Mouse (Mus musculus) forebrain, embryonic 10.5 days (tissue): ENCODE data around the gene Taf1c. TPM values are rescaled to one million over a fixed set of nuclear protein-coding genes. Genes with fewer than 3 reads are reported as not detected.

ENCODE experiments used
- DNase-seq: peaks from one replicate; pipeline ENCODE4 v3.0.0-alpha.2; 2017; ENCODE audit warnings: low spot score; ENCODE audit errors: extremely low spot score
- H3K27ac ChIP-seq: fragments of 300-500 bp; sonication (generic); 2 replicates; pipeline ENCODE4 v1.5.1; 2016; ENCODE audit warnings: mild to moderate bottlenecking
- H3K27me3 ChIP-seq: fragments of 300-500 bp; sonication (generic); 2 replicates; pipeline ENCODE4 v1.6.1; 2016; ENCODE audit warnings: mild to moderate bottlenecking; ENCODE audit not compliant: poor library complexity, severe bottlenecking
- H3K36me3 ChIP-seq: fragments of 300-500 bp; sonication (generic); replicated peaks from 2 replicates; pipeline ENCODE4 v1.6.1; 2016; ENCODE audit warnings: mild to moderate bottlenecking, moderate library complexity
- H3K4me1 ChIP-seq: fragments of 300-500 bp; sonication (generic); 2 replicates; pipeline ENCODE4 v1.6.1; 2016
- H3K4me3 ChIP-seq: fragments of 300-500 bp; sonication (generic); 2 replicates; pipeline ENCODE4 v1.5.1; 2016; ENCODE audit warnings: mild to moderate bottlenecking, moderate library complexity
- H3K9me3 ChIP-seq: fragments of 300-500 bp; sonication (generic); 2 replicates; pipeline ENCODE4 v1.6.1; 2016; ENCODE audit warnings: mild to moderate bottlenecking, moderate library complexity
- WGBS: fragments of 180-500 bp; shearing (Covaris S2); methylation state at CpG from one replicate; pipeline ENCODE4 v1.1.7; 2016; 5-methylcytosine and 5-hydroxymethylcytosine counted together
- polyA plus RNA-seq: library from polyadenylated mRNA; unstranded; fragments of >200 nt; fragmentation: Nextera tagmentation; extraction: Ambion mirVana; gene quantifications from 2 replicates; pipeline ENCODE4 v1.2.1, GENCODE M21; 2016

Taf1c gene
- polyA plus RNA-seq, 1 experiment from 2014 or later, result 17.0 TPM

- H3K9me3 ChIP-seq, result no peaks in the 10 kb centered on the region
- H3K27me3 ChIP-seq, result peaks cover 9% of the 10 kb centered on the region; the same call in 1 of the 2 replicates
- no peak for DNase-seq
- WGBS, result 91% methylated on average over 14 of the region's 14 CpGs
- no peak overlapping the region for H3K27ac ChIP-seq
- H3K36me3 ChIP-seq, result no peaks in the 10 kb centered on the region
- no peak overlapping the region for H3K4me3 ChIP-seq
- peaks cover 10% of the 10 kb centered on the region for H3K4me1 ChIP-seq
Observed at GRCm38 (mm10) chr8:119620848-119621465, 15.9 kb upstream of the Taf1c start.

DNA sequence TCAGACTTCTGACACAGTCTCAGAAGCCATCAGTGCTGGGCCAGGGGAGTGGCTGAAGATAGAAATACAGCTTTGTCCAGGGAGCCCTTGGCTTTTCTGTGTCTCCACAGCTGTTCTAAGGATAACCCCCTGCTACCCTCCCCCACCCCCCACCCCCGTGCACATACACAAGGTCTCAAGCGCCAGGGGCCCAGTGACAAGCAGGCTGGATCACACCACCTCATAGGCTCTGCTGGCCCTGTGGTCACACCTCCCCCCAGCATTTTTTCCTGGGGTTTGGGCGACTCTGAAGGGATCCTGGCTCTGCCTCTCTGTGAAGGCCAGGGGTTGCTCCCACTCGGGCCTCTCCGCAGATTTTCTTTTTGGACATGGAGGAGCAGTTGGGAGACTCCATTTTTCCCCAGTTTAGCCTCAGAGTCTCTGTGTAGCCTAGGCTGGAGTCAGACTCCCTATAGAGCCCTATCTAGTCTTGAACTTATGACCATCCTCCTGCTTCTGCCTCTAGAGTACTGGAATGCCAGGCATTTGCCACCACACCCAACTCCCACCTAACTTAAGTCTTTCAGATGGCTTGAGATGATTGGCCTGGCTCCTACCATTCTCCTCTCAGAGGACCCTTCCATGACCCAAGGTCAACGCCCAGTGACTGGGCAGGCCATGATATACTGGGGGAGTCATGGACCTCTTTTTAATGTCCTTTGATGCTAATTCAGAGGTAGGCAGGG is 15.3 kb upstream of the Taf1c start:
- no peaks in the 10 kb centered on the region for H3K9me3 ChIP-seq
- no peak for DNase-seq
- no peak overlapping the region for H3K4me3 ChIP-seq
- peaks cover 10% of the 10 kb centered on the region for H3K4me1 ChIP-seq
- 74% methylated on average over 6 of the region's 6 CpGs for WGBS
- peaks cover 9% of the 10 kb centered on the region; the same call in 1 of the 2 replicates for H3K27me3 ChIP-seq
- no peaks in the 10 kb centered on the region for H3K36me3 ChIP-seq
- no peak overlapping the region for H3K27ac ChIP-seq

DNA sequence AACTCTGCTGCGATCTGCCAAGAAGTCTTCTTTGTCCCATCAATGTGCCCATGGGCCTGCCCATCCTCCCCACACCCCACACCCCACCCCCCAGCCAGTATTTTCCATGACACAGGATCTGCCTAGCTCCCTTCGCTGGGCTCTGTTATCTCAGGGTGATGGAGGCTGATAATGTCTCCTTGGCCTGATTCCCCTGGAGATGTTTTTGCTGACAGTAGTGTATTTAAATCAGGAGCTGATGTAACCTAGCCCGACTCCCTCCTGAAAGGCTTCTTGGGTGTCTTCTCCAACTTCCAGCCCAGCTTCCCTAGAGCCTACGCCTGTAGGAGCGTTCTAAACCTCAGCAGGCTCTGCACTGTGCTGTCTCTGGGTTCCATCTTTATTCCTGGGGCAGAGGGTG is 13.9 kb upstream of the Taf1c start:
- H3K27ac ChIP-seq, result no peak overlapping the region
- peaks cover 18% of the 10 kb centered on the region for H3K4me1 ChIP-seq
- no peak for DNase-seq
- H3K9me3 ChIP-seq, result no peaks in the 10 kb centered on the region
- H3K36me3 ChIP-seq, result no peaks in the 10 kb centered on the region
- peaks cover 7% of the 10 kb centered on the region; the same call in 1 of the 2 replicates for H3K27me3 ChIP-seq
- WGBS, result 78% methylated on average over 5 of the region's 5 CpGs
- H3K4me3 ChIP-seq, result no peak overlapping the region

DNA sequence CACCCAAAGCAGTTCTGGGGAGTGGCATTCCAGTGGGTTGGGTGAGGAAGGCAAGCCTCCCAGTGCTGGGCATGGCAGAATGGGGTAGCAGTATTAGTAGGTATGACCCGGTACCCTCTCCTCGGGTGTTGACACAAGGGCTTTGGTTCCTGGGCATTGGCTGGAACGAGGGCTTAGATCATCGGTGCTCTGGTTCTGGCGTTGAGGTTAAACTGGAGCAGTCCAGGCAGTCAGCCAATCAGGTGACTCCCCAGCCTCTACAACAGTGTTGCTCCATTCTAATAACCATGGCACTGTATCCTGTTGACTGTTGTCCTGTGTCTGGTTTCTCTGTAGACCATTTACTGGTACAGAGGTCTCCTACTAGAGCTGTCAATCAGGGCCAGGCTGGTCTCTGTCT is 12.6 kb upstream of the Taf1c start:
- peaks cover 7% of the 10 kb centered on the region; the same call in 1 of the 2 replicates for H3K27me3 ChIP-seq
- H3K36me3 ChIP-seq, result no peaks in the 10 kb centered on the region
- peaks cover 18% of the 10 kb centered on the region for H3K4me1 ChIP-seq
- no peak for DNase-seq
- H3K4me3 ChIP-seq, result no peak overlapping the region
- 86% methylated on average over 5 of the region's 5 CpGs for WGBS
- no peak overlapping the region for H3K27ac ChIP-seq
- no peaks in the 10 kb centered on the region for H3K9me3 ChIP-seq

DNA sequence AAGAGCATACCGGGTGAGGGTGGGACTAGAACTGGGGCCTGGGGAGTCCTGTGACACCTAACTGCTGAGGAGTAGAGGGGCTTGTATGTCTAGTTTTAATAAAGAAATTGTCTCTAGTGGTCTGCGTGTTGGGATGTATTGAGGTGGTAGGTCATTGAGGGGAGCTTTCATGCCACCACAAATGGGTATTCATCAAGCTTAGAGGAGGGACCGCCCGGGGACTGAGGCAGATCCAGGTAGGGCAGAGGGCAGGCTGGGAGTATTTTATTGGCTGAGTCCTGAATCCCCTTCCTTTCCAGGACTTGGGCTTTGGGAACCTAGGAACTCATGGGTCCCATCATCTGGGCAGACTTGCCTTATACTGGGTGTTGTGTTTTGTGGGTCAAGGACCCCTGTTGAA is 11.8 kb upstream of the Taf1c start:
- DNase-seq, result no peak
- Histone ChIP-seq H3K27me3 (peaks cover 7% of the 10 kb centered on the region; the same call in 1 of the 2 replicates), H3K4me3 (no peak overlapping the region), H3K36me3 (no peaks in the 10 kb centered on the region), H3K9me3 (no peaks in the 10 kb centered on the region), H3K27ac (no peak overlapping the region), H3K4me1 (peaks cover 12% of the 10 kb centered on the region; the same call in 1 of the 2 replicates)
- 91% methylated on average over 4 of the region's 4 CpGs for WGBS

- no peaks in the 10 kb centered on the region for H3K9me3 ChIP-seq
- peaks cover 7% of the 10 kb centered on the region; the same call in 1 of the 2 replicates for H3K27me3 ChIP-seq
- no peak overlapping the region for H3K27ac ChIP-seq
- H3K36me3 ChIP-seq, result no peaks in the 10 kb centered on the region
- no peak overlapping the region for H3K4me3 ChIP-seq
- 72% methylated on average over 7 of the region's 7 CpGs for WGBS
- no peak for DNase-seq
- H3K4me1 ChIP-seq, result peaks cover 12% of the 10 kb centered on the region; the same call in 1 of the 2 replicates
Observed at GRCm38 (mm10) chr8:119616358-119616757, 11.3 kb upstream of the Taf1c start.

DNA sequence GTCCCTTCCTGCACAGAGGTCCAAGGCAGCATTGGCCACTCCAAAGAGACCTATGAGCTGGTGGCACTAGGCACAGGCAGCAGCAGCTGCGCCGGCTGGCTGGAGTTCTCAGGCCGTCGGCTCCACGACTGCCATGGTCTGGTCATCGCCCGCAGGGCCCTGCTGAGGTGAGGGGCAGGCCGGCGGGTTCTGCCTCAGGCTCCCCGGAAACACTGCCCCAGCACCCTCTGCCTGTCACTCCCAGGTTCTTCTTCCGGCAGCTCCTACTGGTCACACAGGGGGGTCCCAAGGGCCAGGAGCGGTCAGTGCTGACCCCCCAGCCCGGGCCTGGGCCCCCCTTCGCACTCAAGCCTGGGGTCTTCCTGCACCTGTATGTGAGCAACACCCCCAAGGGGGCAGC is 10.1 kb upstream of the Taf1c start:
- no peaks in the 10 kb centered on the region for H3K36me3 ChIP-seq
- WGBS, result 69% methylated on average over 14 of the region's 14 CpGs
- H3K9me3 ChIP-seq, result no peaks in the 10 kb centered on the region
- DNase-seq, result no peak
- no peak overlapping the region for H3K4me3 ChIP-seq
- H3K27me3 ChIP-seq, result peaks cover 7% of the 10 kb centered on the region; the same call in 1 of the 2 replicates
- H3K27ac ChIP-seq, result no peak overlapping the region
- peaks cover 10% of the 10 kb centered on the region; the same call in 1 of the 2 replicates for H3K4me1 ChIP-seq

GRCm38 (mm10) chr8:119612471-119612870 is 7.4 kb upstream of the Taf1c start, which contains the start of gene Adad2:
TSS of gene Adad2 (plus strand) at chr8:119612747.
- WGBS, result 86% methylated on average over 26 of the region's 26 CpGs
- H3K36me3 ChIP-seq, result no peaks in the 10 kb centered on the region
- DNase-seq, result no peak
- H3K27ac ChIP-seq, result no peak within 1 kb of the TSS
- peaks cover 9% of the 10 kb centered on the region; the same call in 1 of the 2 replicates for H3K4me1 ChIP-seq
- peaks cover 7% of the 10 kb centered on the region for H3K9me3 ChIP-seq
- H3K4me3 ChIP-seq, result no peak within 1 kb of the TSS
- peaks cover 7% of the 10 kb centered on the region; the same call in 1 of the 2 replicates for H3K27me3 ChIP-seq

DNA sequence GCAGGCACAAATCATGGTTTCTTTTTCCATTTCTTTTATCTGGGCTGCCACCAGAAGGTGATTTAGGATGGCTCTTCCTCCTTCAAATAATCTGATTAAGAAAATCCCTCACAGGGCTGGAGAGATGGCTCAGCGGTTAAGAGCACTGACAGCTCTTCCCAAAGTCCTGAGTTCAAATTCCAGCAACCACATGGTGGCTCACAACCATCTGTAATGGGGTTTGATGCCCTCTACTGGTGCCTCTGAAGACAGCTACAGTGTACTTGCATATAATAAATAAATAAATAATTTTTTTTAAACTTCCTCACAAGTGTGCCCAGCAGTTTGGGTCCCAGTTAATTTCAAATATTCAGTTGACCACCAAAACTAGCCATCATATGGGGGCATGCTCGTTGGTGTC is 1.2 kb upstream of the Taf1c start:
- Histone ChIP-seq H3K9me3 (peaks cover 7% of the 10 kb centered on the region), H3K27me3 (no peaks in the 10 kb centered on the region), H3K27ac (no peak overlapping the region), H3K36me3 (peaks cover 17% of the 10 kb centered on the region), H3K4me1 (peaks cover 17% of the 10 kb centered on the region), H3K4me3 (no peak overlapping the region)
- 90% methylated on average over 2 of the region's 2 CpGs for WGBS
- DNase-seq, result no peak

- peak overlapping the region; percentile 85 for H3K27ac ChIP-seq
- H3K27me3 ChIP-seq, result no peaks in the 10 kb centered on the region
- H3K9me3 ChIP-seq, result peaks cover 7% of the 10 kb centered on the region
- peak overlapping the region; percentile 83 for H3K4me3 ChIP-seq
- H3K4me1 ChIP-seq, result peaks cover 17% of the 10 kb centered on the region
- DNase-seq, result no peak
- H3K36me3 ChIP-seq, result peaks cover 35% of the 10 kb centered on the region
- 49% methylated on average over 12 of the region's 12 CpGs for WGBS
Observed at GRCm38 (mm10) chr8:119604398-119604803, 621 bp downstream of the Taf1c start.

DNA sequence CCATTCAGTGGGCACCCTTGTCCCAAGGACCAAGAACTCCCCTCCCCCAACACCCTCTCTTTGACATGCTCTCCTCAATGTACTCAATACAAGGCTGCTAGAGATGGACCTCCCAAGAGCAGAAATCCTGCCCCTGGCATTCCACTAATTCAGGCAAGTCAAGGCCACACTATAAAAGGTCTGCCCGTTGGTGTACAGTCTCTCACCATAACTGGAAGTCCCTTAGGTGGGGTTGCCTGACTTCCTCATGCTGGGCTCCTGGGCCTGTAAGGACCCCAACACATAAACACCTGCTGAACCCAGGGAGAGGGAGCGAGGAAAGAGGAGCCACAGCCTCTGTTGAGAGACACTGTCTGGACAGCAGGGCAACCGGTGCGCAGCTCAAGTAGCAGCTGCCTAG is 1.3 kb downstream of the Taf1c start:
- no peaks in the 10 kb centered on the region for H3K27me3 ChIP-seq
- H3K4me3 ChIP-seq, result peak overlapping the region; percentile 83
- H3K9me3 ChIP-seq, result peaks cover 2% of the 10 kb centered on the region
- DNase-seq, result no peak
- WGBS, result 97% methylated on average over 4 of the region's 4 CpGs
- H3K4me1 ChIP-seq, result peaks cover 17% of the 10 kb centered on the region
- H3K27ac ChIP-seq, result peak overlapping the region; percentile 85; the same call in 1 of the 2 replicates
- H3K36me3 ChIP-seq, result peaks cover 42% of the 10 kb centered on the region

DNA sequence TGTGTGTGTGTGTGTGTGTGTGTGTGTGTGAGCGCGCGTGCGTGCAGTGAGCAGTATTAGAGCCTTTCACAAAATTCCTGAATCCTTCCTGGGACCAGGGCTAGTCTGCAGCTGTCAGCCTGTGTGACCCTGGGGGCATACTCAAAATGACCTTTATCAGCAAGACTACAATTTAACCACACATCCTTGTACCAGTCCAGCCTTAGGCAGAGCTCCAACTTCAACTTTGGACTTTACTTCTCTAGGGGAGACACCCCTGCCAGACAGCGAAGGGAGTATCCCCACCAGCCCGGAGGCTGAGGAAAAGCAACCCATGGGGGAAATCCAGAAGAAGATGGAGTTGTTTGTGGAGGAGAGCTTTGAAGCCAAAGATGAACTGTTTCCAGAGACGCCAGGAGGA is 13.6 kb downstream of the Taf1c start:
- Histone ChIP-seq H3K4me3 (no peak overlapping the region), H3K9me3 (no peaks in the 10 kb centered on the region), H3K27ac (no peak overlapping the region), H3K4me1 (peaks cover 24% of the 10 kb centered on the region), H3K36me3 (peaks cover 2% of the 10 kb centered on the region), H3K27me3 (no peaks in the 10 kb centered on the region)
- 93% methylated on average over 7 of the region's 7 CpGs for WGBS
- no peak for DNase-seq

DNA sequence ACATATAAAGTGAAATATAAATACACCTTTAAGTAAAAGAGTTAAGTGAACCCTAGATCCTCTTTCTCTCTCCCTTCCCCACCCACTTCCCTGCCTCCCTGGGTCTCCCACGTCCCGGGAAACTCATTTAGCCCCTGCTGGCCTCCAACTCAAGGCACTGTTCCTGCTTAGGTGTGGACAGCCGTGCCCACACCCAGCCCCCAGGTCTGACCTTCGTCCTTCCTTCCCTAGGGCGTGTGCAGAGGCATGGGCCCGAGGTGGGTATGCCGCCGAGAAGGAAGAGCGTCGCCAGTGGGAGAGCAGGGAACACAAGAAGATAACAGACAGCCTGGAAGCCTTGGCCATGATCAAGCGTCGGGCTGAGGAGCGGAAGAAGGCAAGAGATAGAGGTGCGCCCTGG is 14.7 kb downstream of the Taf1c start:
- no peak overlapping the region for H3K27ac ChIP-seq
- H3K4me1 ChIP-seq, result peaks cover 29% of the 10 kb centered on the region
- H3K9me3 ChIP-seq, result no peaks in the 10 kb centered on the region
- no peak for DNase-seq
- H3K27me3 ChIP-seq, result peaks cover 9% of the 10 kb centered on the region
- WGBS, result 86% methylated on average over 14 of the region's 14 CpGs
- H3K4me3 ChIP-seq, result no peak overlapping the region
- H3K36me3 ChIP-seq, result no peaks in the 10 kb centered on the region
